Mouse (Mus musculus): ENCODE results near the gene Dnajc5. TPM values are rescaled to one million over a fixed set of nuclear protein-coding genes. Genes with fewer than 3 reads are reported as not detected.
"Not testable (repeated sequence)": the region's sequence is repeated elsewhere in the genome, so short reads cannot be mapped to it uniquely, and the experiment has no call there.

The Dnajc5 gene
- total RNA-seq (2022) = 100 to 1,000 TPM; 105 to 115 (median 108) TPM

GRCm38 (mm10) chr2:181520118-181520935 lies at the start of gene Dnajc5:
Gene Dnajc5, plus strand, starts transcription at chr2:181520485.
- peak; percentile 99 for DNase-seq

- no peak for DNase-seq
Observed at GRCm38 (mm10) chr2:181471246-181471645, 49.0 kb upstream of the Dnajc5 start.

- DNase-seq = no peak
Observed at GRCm38 (mm10) chr2:181472256-181472827, 47.9 kb upstream of the Dnajc5 start.

- no peak for DNase-seq
Observed at GRCm38 (mm10) chr2:181483120-181483519, 37.2 kb upstream of the Dnajc5 start.

GRCm38 (mm10) chr2:181483562-181484318 lies 36.5 kb upstream of the Dnajc5 start:
- DNase-seq = peak; percentile 49

- no peak for DNase-seq
Observed at GRCm38 (mm10) chr2:181484456-181485233, 35.6 kb upstream of the Dnajc5 start.

- no peak for DNase-seq
Observed at GRCm38 (mm10) chr2:181485741-181486140, 34.5 kb upstream of the Dnajc5 start.

GRCm38 (mm10) chr2:181487338-181488277 lies 32.7 kb upstream of the Dnajc5 start:
- peak; percentile 76 for DNase-seq

- no peak for DNase-seq
Observed at GRCm38 (mm10) chr2:181491432-181492205, 28.7 kb upstream of the Dnajc5 start.

GRCm38 (mm10) chr2:181492206-181492605 lies 28.1 kb upstream of the Dnajc5 start:
- DNase-seq = no peak

GRCm38 (mm10) chr2:181493156-181493927 lies 26.9 kb upstream of the Dnajc5 start, which contains the start of gene Abhd16b:
Gene Abhd16b, plus strand, starts transcription at chr2:181493206.
- DNase-seq = no peak

GRCm38 (mm10) chr2:181494266-181494945 lies 25.9 kb upstream of the Dnajc5 start:
- DNase-seq = no peak

GRCm38 (mm10) chr2:181495845-181496244 lies 24.4 kb upstream of the Dnajc5 start:
- not testable (repeated sequence) for DNase-seq

- peak; percentile 62 for DNase-seq
Observed at GRCm38 (mm10) chr2:181496281-181496680, 24.0 kb upstream of the Dnajc5 start.

- DNase-seq = peak; percentile 93
Observed at GRCm38 (mm10) chr2:181496831-181497547, 23.3 kb upstream of the Dnajc5 start, which contains the start of gene Tpd52l2. Gene Tpd52l2, plus strand, starts transcription at chr2:181497142.

- DNase-seq = peak; percentile 75
Observed at GRCm38 (mm10) chr2:181497548-181497875, 22.8 kb upstream of the Dnajc5 start.

GRCm38 (mm10) chr2:181498644-181499043 lies 21.6 kb upstream of the Dnajc5 start:
- DNase-seq = no peak

- DNase-seq = no peak
Observed at GRCm38 (mm10) chr2:181509191-181509590, 11.1 kb upstream of the Dnajc5 start.
